Mouse (Mus musculus) kidney, adult 2 months (tissue): ENCODE results near the gene Rb1.

ENCODE experiments used
- CTCF ChIP-seq: fragments of 200-500 bp; conservative IDR thresholded peaks from 2 replicates; pipeline ENCODE4 v1.5.1; 2011; ENCODE audit warnings: low read depth, mild to moderate bottlenecking, control low read depth, low read length, moderate library complexity, mixed read lengths; ENCODE audit not compliant: insufficient read depth, insufficient read length
- POLR2A ChIP-seq: fragments of 200-500 bp; IDR thresholded peaks from one replicate; pipeline ENCODE4 v1.6.1; 2011; ENCODE audit warnings: low read depth, low read length, control low read depth

DNA sequence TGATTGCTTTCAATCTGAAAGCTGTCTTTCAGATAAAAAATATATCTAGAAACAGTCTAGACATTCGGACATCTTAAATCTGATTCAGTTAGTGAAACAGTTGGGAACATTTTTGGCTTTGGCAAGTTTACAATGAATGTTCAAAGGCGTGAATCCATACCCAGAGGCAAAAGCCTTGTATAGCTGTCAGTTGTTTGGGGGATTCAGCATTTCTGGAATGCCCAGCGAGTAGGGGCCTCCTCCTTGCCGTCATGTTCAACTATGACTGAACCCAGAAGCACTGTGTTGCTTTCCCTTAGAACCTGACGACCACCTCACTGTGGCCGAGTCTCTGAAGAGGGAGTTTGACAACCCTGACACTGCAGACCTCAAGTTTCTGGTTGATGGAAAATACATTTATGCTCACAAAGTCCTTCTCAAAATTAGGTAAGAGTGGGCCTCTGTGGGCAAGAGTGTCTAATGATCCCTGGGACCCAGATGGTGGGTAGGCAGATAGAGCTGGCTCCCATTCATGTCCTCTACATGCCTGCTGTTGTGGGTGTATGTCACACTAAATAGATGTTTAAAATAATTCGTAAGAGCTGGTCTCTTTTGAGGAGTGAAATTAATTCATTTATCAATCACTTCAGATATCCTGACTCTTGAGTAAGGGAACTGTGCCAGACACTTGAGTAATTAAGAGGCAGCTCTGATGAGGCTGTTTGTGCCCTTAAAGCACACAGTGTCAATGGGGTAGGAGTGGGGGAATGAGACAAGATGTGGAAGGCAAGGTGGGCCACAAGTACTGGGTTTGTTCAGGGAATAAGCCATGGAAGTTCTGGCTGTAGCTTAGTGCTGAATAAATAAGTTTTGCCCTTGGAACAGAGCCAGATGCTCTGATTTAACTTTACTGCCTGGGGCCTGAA is 151.3 kb downstream of the Rb1 start:
- no peak for TF ChIP-seq CTCF
- TF ChIP-seq POLR2A: no peak
